ENCODE assay signal across 31 mouse cellular contexts in the genomic region with DNA sequence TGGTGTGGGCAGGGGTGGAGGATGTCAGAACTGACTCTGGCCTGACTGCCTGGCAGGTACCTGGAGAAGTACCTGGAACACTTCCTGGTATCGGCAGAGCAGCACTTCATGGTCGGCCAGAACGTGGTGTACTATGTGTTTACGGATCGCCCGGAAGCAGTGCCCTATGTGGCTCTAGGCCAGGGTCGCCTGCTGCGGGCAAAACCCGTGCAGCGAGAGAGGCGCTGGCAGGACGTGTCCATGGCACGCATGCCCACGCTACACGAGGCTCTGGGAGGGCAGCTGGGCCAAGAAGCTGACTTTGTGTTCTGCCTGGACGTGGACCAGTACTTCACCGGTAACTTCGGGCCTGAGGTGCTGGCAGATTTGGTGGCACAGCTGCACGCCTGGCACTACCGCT. TPM values are rescaled to one million over a fixed set of nuclear protein-coding genes. Genes with fewer than 3 reads are reported as not detected.
DNase-seq lines count a peak whose midpoint lies in the region; ATAC-seq and TF ChIP-seq lines count a peak whose summit lies in the region.
"Had no signal": no experiment of that assay in that cellular context is flagged by ENCODE, and none has a peak within 500 bp of the region (broad histone marks: within the 10 kb centered on the region; RNA-seq: fewer than 3 reads in every experiment).

No protein-coding gene starts in this region.

- TF ChIP-seq CTCF in testis, adult 2 months (IDR thresholded peaks at IDR 0.05; ENCODE audit: control insufficient read depth, insufficient read depth, insufficient replicate concordance, low read depth, low read length) = no peak
- no peak for TF ChIP-seq CTCF in G1E (IDR thresholded peaks at IDR 0.05; ENCODE audit: low read depth, low read length)

- H3K4me1 ChIP-seq in testis, adult 2 months (ENCODE audit: control insufficient read depth, insufficient read depth, low read length) = peaks cover 12% of the 10 kb centered on the region
- H3K4me1 ChIP-seq in G1E (ENCODE audit: insufficient read depth, low read depth, low read length) = no peaks in the 10 kb centered on the region
- peaks cover 25% of the 10 kb centered on the region for H3K4me1 ChIP-seq in embryonic facial prominence, embryonic 10.5 days
- H3K4me1 ChIP-seq: embryonic facial prominence, embryonic 15.5 days; midbrain, embryonic 15.5 days had no signal

- no peak for ATAC-seq in G1E (ENCODE audit: extremely low read depth, insufficient number of reproducible peaks, low FRiP score, poor library complexity, severe bottlenecking)
- ATAC-seq: CD4-positive, CD25-positive, alpha-beta regulatory T cell, adult 4 months; forebrain, embryonic 14.5 days; intestine, postnatal 0 days; midbrain, embryonic 15.5 days had no signal

- TF ChIP-seq POLR2A in testis, adult 2 months (IDR thresholded peaks at IDR 0.05; ENCODE audit: control insufficient read depth, low read depth, low read length) = no peak

- peak overlapping the region; percentile 11 for H3K4me3 ChIP-seq in testis, adult 2 months (ENCODE audit: control insufficient read depth, low read depth, low read length)
- H3K4me3 ChIP-seq in G1E (ENCODE audit: low read depth, low read length) = 0 out of 2 replicates have a peak overlapping the region, but pooled peaks have one; percentile 2
- H3K4me3 ChIP-seq in embryonic facial prominence, embryonic 10.5 days = no peak overlapping the region
- H3K4me3 ChIP-seq: embryonic facial prominence, embryonic 15.5 days; heart, adult 2 months; heart, embryonic 13.5 days; limb, embryonic 13.5 days; lung, embryonic 15.5 days; midbrain, embryonic 10.5 days; midbrain, embryonic 15.5 days; neural tube, embryonic 15.5 days had no signal

- DNase-seq in cerebellum, postnatal 10 days = peak; percentile 76 to 78
- DNase-seq in cerebellum, adult 11 months = no peak
- no peak for DNase-seq in testis, postnatal 14 days (ENCODE audit: low spot score)
- DNase-seq in G1E (ENCODE audit: low spot score) (no peak), MN1 (ENCODE audit: low spot score) (no peak)
- DNase-seq in embryonic facial prominence, embryonic 10.5 days (ENCODE audit: low spot score) = no peak
- DNase-seq: adrenal gland, postnatal 14 days; gastrocnemius, postnatal 25 days; heart, adult 2 months; heart, postnatal 10 days; kidney, adult 9 months; kidney, postnatal 14 days; layer of hippocampus, adult 9-11 months; right cerebral cortex, postnatal 25 days; thymus, postnatal 4 days had no signal

- no peaks in the 10 kb centered on the region for H3K27me3 ChIP-seq in testis, adult 2 months (ENCODE audit: control insufficient read depth, insufficient read depth, low read length)
- peaks cover 8% of the 10 kb centered on the region; the same call in 1 of the 2 replicates for H3K27me3 ChIP-seq in G1E (ENCODE audit: insufficient read depth, low read length)
- H3K27me3 ChIP-seq in embryonic facial prominence, embryonic 10.5 days (replicated peaks; ENCODE audit: low read depth, poor library complexity, severe bottlenecking) = no peaks in the 10 kb centered on the region
- H3K27me3 ChIP-seq: embryonic facial prominence, embryonic 15.5 days; heart, embryonic 13.5 days; limb, embryonic 13.5 days; lung, embryonic 15.5 days; midbrain, embryonic 15.5 days; neural tube, embryonic 15.5 days had no signal

- H3K36me3 ChIP-seq in testis, adult 2 months (ENCODE audit: control insufficient read depth, insufficient read depth, low read length) = no peaks in the 10 kb centered on the region
- H3K36me3 ChIP-seq in G1E (replicated peaks) = no peaks in the 10 kb centered on the region
- peaks cover 8% of the 10 kb centered on the region for H3K36me3 ChIP-seq in embryonic facial prominence, embryonic 10.5 days (replicated peaks)
- H3K36me3 ChIP-seq: lung, embryonic 15.5 days; midbrain, embryonic 15.5 days; neural tube, embryonic 15.5 days had no signal

- peaks cover 8% of the 10 kb centered on the region for H3K9me3 ChIP-seq in G1E (replicated peaks)
- H3K9me3 ChIP-seq in embryonic facial prominence, embryonic 10.5 days = peaks cover 11% of the 10 kb centered on the region
- H3K9me3 ChIP-seq: embryonic facial prominence, embryonic 15.5 days; lung, embryonic 15.5 days; midbrain, embryonic 15.5 days had no signal

- WGBS in embryonic facial prominence, embryonic 10.5 days = 95% methylated on average over 20 of the region's 20 CpGs

- no peak overlapping the region for H3K27ac ChIP-seq in testis, adult 2 months (ENCODE audit: control insufficient read depth, insufficient read depth, low read depth, low read length)
- no peak overlapping the region for H3K27ac ChIP-seq in embryonic facial prominence, embryonic 10.5 days (replicated peaks)
- H3K27ac ChIP-seq: embryonic facial prominence, embryonic 15.5 days; heart, adult 2 months; heart, embryonic 13.5 days; hindbrain, embryonic 14.5 days; limb, embryonic 13.5 days; lung, embryonic 15.5 days; midbrain, embryonic 10.5 days; midbrain, embryonic 15.5 days; neural tube, embryonic 15.5 days; stomach, postnatal 0 days had no signal

RNA-seq across cellular contexts. Expression of gene A3galt2, which starts 11.8 kb away (rescaled TPM):
- polyA plus RNA-seq in testis, adult 2 months (2012; rRNA removed) = 0.06 and 0.07 TPM in 2 replicates
- total RNA-seq in G1E (2014; fragmentation: Nextera tagmentation) (not detected in 2 replicates), G1E (2017) (0.12 and 0.16 TPM in 2 replicates)
- not detected in 2 replicates for polyA plus RNA-seq in G1E (2012)
- polyA plus RNA-seq in embryonic facial prominence, embryonic 10.5 days (2016; fragmentation: Nextera tagmentation; extraction: Ambion mirVana) = 0.09 and 0.12 TPM in 2 replicates
- total RNA-seq: hematopoietic stem cell, adult 5-6 weeks; megakaryocyte progenitor cell, adult 5-6 weeks; MEL had no signal
- polyA plus RNA-seq: intestine, postnatal 0 days; stomach, postnatal 0 days had no signal

RNA-seq across cellular contexts. Expression of gene Zfp362, which starts 38.9 kb away (rescaled TPM):
- polyA plus RNA-seq in testis, adult 2 months (2012; rRNA removed) = 16.0 and 16.5 TPM in 2 replicates
- 26.6 and 39.5 TPM in 2 replicates for total RNA-seq in G1E (2014; fragmentation: Nextera tagmentation)
- 1.6 and 2.2 TPM in 2 replicates for total RNA-seq in G1E (2017)
- 70.0 and 73.8 TPM in 2 replicates for polyA plus RNA-seq in G1E (2012)
- polyA plus RNA-seq in embryonic facial prominence, embryonic 10.5 days (2016; fragmentation: Nextera tagmentation; extraction: Ambion mirVana) = 38.7 and 39.0 TPM in 2 replicates

Comparison
In these comparisons a context has a peak if more than half of its experiments do, and no peak if none do; other contexts are left out.
1. DNase-seq: peak in cerebellum, postnatal 10 days (2 of 2); none in cerebellum, adult 11 months (single experiment), testis, postnatal 14 days (single experiment), G1E (single experiment), MN1 (single experiment) and embryonic facial prominence, embryonic 10.5 days (single experiment).